Mouse (Mus musculus) kidney, adult 10 weeks (tissue): ENCODE data around the gene Mfsd12. TPM values are rescaled to one million over a fixed set of nuclear protein-coding genes. Genes with fewer than 3 reads are reported as not detected.

Experiments
- polyA plus RNA-seq: library from polyadenylated mRNA; stranded (reverse); fragments of 350-450 nt; fragmentation: Illumina TruSeq; extraction: RNeasy Lipid Tissue Mini Kit (QIAGEN cat#74804); gene quantifications from one replicate; pipeline ENCODE4 v1.2.3, GENCODE M21; 2014; ENCODE audit warnings: low read depth, low replicate concordance

Gene Mfsd12
- polyA plus RNA-seq = 0.24 TPM

GRCm38 (mm10) chr10:81356991-81357844 is at the start of gene Mfsd12:
Gene Mfsd12 (plus strand): TSS chr10:81357491.

GRCm38 (mm10) chr10:81320550-81321347 is 36.5 kb upstream of the Mfsd12 start, which contains the start of gene Cactin:
Gene Cactin (plus strand): TSS chr10:81321103.

DNA sequence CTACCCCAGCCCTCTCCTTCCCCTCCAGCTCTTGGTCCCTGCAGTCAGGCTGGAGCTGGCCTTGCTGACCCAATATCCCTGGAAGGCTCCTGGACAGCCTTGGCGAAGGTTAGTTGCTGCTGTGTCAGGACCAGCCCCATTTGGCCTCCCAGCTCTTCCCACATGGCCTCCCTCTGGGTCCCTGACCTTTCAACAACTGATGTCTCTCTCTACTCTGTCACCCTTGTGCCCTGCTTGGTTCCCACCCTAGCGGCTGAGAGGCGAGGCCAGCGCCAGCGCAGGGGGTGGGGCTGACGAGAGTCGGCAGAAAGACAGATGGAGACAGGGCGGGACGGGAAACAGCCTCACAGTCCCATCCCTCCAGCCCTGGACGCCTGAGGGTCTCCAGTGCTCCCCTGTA is 28.9 kb upstream of the Mfsd12 start, which contains the start of gene Tbxa2r:
Gene Tbxa2r, plus strand, starts transcription at position 346 of the 400 bp plus-strand sequence.

GRCm38 (mm10) chr10:81342686-81343505 is 14.4 kb upstream of the Mfsd12 start, which contains the start of gene Gipc3:
Gene Gipc3 (minus strand): TSS chr10:81343266.

GRCm38 (mm10) chr10:81350351-81351063 is 6.8 kb upstream of the Mfsd12 start, which contains the start of gene Hmg20b:
Gene Hmg20b (minus strand): TSS chr10:81350480.

GRCm38 (mm10) chr10:81365672-81366476 is 8.6 kb downstream of the Mfsd12 start, which contains the start of gene 4930404N11Rik:
Gene 4930404N11Rik (minus strand): TSS chr10:81365816.

GRCm38 (mm10) chr10:81377793-81378552 is 20.7 kb downstream of the Mfsd12 start, which contains the start of gene Fzr1:
Gene Fzr1 (minus strand): TSS chr10:81378516.

DNA sequence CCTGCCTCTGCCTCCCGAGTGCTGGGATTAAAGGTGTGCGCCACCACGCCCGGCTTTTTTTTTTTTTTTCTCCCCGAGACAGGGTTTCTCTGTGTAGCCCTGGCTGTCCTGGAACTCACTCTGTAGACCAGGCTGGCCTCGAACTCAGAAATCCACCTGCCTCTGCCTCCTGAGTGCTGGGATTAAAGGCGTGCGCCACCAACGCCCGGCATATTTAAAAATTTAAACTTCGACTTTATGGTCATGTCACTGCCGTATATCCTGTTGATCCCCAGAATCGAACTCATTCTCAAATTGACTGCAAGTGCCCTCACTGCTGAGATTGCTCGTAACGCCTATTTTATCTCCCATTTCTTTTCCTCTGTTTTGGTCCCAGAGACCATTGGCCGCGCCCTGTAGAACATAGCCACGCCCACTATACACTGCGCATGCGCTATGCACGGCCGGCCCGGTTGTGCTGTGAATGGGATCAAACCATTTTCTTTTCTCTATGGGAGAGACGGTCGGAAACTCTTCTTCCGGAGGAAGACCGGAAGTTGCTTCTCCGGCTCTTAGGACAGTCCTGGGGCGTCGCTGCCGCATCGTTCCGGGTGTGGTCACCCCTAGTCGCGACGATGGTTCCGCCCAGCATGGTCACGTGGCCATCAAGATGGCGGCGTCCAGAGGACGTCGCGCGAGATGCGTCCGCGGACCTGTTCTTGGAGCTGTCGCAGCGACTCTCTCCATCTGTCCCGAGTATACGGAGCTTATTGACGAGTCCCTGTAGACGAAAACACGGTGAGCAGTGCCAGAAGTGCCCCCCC is 26.7 kb downstream of the Mfsd12 start, which contains the start of the genes Dohh and Gm48551:
Gene Dohh, plus strand, starts transcription at position 627 of the 803 bp plus-strand sequence.
Gene Gm48551, plus strand, starts transcription at position 665 of the 803 bp plus-strand sequence.

DNA sequence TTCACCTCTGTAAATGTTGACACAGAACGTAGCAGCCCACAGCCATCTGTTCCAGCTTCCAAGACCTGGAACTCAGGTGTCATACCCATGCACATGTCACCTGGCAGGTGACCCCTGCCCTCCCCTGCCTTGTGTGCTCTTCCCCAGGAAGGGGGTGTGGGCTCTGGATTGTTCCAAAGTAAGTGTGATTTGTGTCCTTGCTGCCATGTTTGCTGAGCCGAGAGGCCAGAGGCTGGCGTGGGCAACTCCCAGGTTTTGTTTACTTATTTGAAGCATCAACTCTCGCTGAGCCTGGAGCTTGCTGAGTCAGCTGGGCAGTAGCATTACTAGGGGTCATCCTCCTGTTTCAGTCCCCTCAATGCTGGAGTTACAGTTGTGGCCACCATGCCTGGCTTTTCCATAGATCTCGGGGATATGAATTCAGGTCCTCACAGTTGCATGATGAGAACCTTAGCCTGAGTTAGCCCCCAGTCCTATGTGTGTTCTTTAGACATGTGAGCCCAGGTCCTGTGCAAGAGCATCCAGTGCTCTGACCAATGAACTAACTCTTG is 31.3 kb downstream of the Mfsd12 start, which contains the start of gene Gm48552:
Gene Gm48552, plus strand, starts transcription at position 501 of the 551 bp plus-strand sequence.

DNA sequence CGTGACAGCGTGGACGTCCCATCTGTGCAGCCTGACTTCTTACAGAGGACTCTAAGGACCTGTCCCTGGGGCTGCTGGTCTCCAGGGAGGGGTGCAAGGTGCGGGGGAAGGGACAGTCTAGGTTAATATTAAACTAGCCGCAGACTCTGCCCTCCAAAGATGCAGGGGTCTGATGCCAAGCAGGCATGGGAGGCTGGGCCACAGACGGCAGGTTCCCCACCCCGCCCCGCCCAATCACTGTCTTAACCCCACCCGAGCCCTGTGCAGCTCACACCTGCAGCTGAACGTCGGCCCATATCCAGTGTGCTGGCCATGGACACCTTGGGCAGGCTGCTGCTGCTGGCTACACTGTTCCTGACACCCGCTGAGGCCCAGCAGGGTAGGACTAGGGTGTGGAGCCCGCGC is 35.5 kb downstream of the Mfsd12 start, which contains the start of gene Smim24:
Gene Smim24, plus strand, starts transcription at position 271 of the 405 bp plus-strand sequence.

Other genes starting within 250 kb of the Mfsd12 start
- gene Zbtb7a, start 222.3 kb upstream of the Mfsd12 start, polyA plus RNA-seq = 8.1 TPM
- gene Pias4, start 189.6 kb upstream of the Mfsd12 start, polyA plus RNA-seq = not detected
- 6.2 TPM for gene Eef2, start 180.9 kb upstream of the Mfsd12 start, polyA plus RNA-seq
- gene Dapk3, start 174.5 kb upstream of the Mfsd12 start, polyA plus RNA-seq = not detected
- gene 4930442H23Rik, start 173.6 kb upstream of the Mfsd12 start, polyA plus RNA-seq = not detected
- not detected for gene Nmrk2, start 155.4 kb upstream of the Mfsd12 start, polyA plus RNA-seq
- not detected for gene Atcay, start 126.7 kb upstream of the Mfsd12 start, polyA plus RNA-seq
- 0.20 TPM for gene Zfr2, start 124.3 kb upstream of the Mfsd12 start, polyA plus RNA-seq
- not detected for gene Matk, start 104.6 kb upstream of the Mfsd12 start, polyA plus RNA-seq
- gene Mrpl54, start 90.6 kb upstream of the Mfsd12 start, polyA plus RNA-seq = 1.6 TPM
- not detected for gene Apba3, start 90.5 kb upstream of the Mfsd12 start, polyA plus RNA-seq
- gene Tjp3, start 65.9 kb upstream of the Mfsd12 start, polyA plus RNA-seq = 2.5 TPM
- gene Pip5k1c, start 64.5 kb upstream of the Mfsd12 start, polyA plus RNA-seq = 1.1 TPM
- gene Cactin, start 36.4 kb upstream of the Mfsd12 start, polyA plus RNA-seq = 0.16 TPM
- gene Tbxa2r, start 28.8 kb upstream of the Mfsd12 start, polyA plus RNA-seq = not detected
- not detected for gene Gipc3, start 14.2 kb upstream of the Mfsd12 start, polyA plus RNA-seq
- 5.1 TPM for gene Hmg20b, start 7.0 kb upstream of the Mfsd12 start, polyA plus RNA-seq
- gene 4930404N11Rik, start 8.3 kb downstream of the Mfsd12 start, polyA plus RNA-seq = not detected
- not detected for gene Fzr1, start 21.0 kb downstream of the Mfsd12 start, polyA plus RNA-seq
- gene Dohh, start 26.9 kb downstream of the Mfsd12 start, polyA plus RNA-seq = not detected
- not detected for gene Gm48551, start 27.0 kb downstream of the Mfsd12 start, polyA plus RNA-seq
- not detected for gene Gm48552, start 31.5 kb downstream of the Mfsd12 start, polyA plus RNA-seq
- 25.1 TPM for gene Smim24, start 35.6 kb downstream of the Mfsd12 start, polyA plus RNA-seq
- 11.8 TPM for gene Nfic, start 98.1 kb downstream of the Mfsd12 start, polyA plus RNA-seq
- not detected for gene Celf5, start 125.2 kb downstream of the Mfsd12 start, polyA plus RNA-seq
- gene Ncln, start 138.9 kb downstream of the Mfsd12 start, polyA plus RNA-seq = 0.53 TPM
- gene S1pr4, start 142.6 kb downstream of the Mfsd12 start, polyA plus RNA-seq = not detected
- gene Gna15, start 166.7 kb downstream of the Mfsd12 start, polyA plus RNA-seq = not detected
- gene Gna11, start 187.7 kb downstream of the Mfsd12 start, polyA plus RNA-seq = 2.5 TPM
- gene Aes, start 202.0 kb downstream of the Mfsd12 start, polyA plus RNA-seq = 18.4 TPM
- 6.3 TPM for gene Tle2, start 217.1 kb downstream of the Mfsd12 start, polyA plus RNA-seq
- 0.73 TPM for gene Tle6, start 243.6 kb downstream of the Mfsd12 start, polyA plus RNA-seq
- 2.3 TPM for gene BC025920, start 248.8 kb downstream of the Mfsd12 start, polyA plus RNA-seq